Mouse (Mus musculus) bone marrow macrophage, adult 2 months (primary cell): ENCODE measurements at regions not wholly inside any gene's neighbourhood (a gene's known extent, or its start where the extent isn't known, plus 50 kb on each side); places are given as distances from the start of the nearest gene placed in this dataset.

Source experiments
- H3K27ac ChIP-seq: 2 replicates; pipeline ENCODE4 v1.5.1; 2012; ENCODE audit warnings: low read depth, low read length; ENCODE audit not compliant: insufficient read depth
- H3K4me1 ChIP-seq: 2 replicates; pipeline ENCODE4 v1.6.1; 2012; ENCODE audit warnings: low read length; ENCODE audit not compliant: control insufficient read depth, insufficient read depth
- H3K4me3 ChIP-seq: 2 replicates; pipeline ENCODE4 v1.5.1; 2012; ENCODE audit warnings: mild to moderate bottlenecking, low read length, moderate library complexity; ENCODE audit not compliant: insufficient read depth
- CTCF ChIP-seq: IDR thresholded peaks from 2 replicates; pipeline ENCODE4 v1.5.1; 2012; ENCODE audit warnings: low read depth, mild to moderate bottlenecking, low read length, moderate library complexity
- POLR2A ChIP-seq: IDR thresholded peaks from 2 replicates; pipeline ENCODE4 v1.6.1; 2012; ENCODE audit warnings: mild to moderate bottlenecking, low read depth, low read length, borderline replicate concordance

- no peak overlapping the region for H3K27ac ChIP-seq
- H3K4me3 ChIP-seq = no peak overlapping the region
- TF ChIP-seq CTCF (no peak), POLR2A (no peak)
- H3K4me1 ChIP-seq = no peaks in the 10 kb centered on the region
These were observed 138.6 kb downstream of the Fgf18 start for GRCm38 (mm10) chr11:33008611-33009010.

- H3K4me1 ChIP-seq = no peaks in the 10 kb centered on the region
- no peak overlapping the region for H3K27ac ChIP-seq
- TF ChIP-seq CTCF = no peak
- TF ChIP-seq POLR2A = no peak
- no peak overlapping the region for H3K4me3 ChIP-seq
These were observed 139.2 kb downstream of the Fgf18 start for GRCm38 (mm10) chr11:33007826-33008530.

GRCm38 (mm10) chr11:33007366-33007765 lies 139.8 kb downstream of the Fgf18 start:
- Histone ChIP-seq H3K4me3 (no peak overlapping the region), H3K4me1 (no peaks in the 10 kb centered on the region), H3K27ac (no peak overlapping the region)
- TF ChIP-seq CTCF (no peak), POLR2A (no peak)

- Histone ChIP-seq H3K4me3 (no peak overlapping the region), H3K4me1 (no peaks in the 10 kb centered on the region), H3K27ac (no peak overlapping the region)
- TF ChIP-seq CTCF = no peak
- TF ChIP-seq POLR2A = no peak
These were observed 142.0 kb downstream of the Fgf18 start for GRCm38 (mm10) chr11:33005183-33005582.

- no peaks in the 10 kb centered on the region for H3K4me1 ChIP-seq
- no peak for TF ChIP-seq POLR2A
- TF ChIP-seq CTCF = no peak
- no peak overlapping the region for H3K27ac ChIP-seq
- H3K4me3 ChIP-seq = no peak overlapping the region
These were observed 142.6 kb downstream of the Fgf18 start for GRCm38 (mm10) chr11:33004603-33005002.

GRCm38 (mm10) chr11:32999684-33000255 lies 147.4 kb downstream of the Fgf18 start:
- TF ChIP-seq POLR2A = no peak
- Histone ChIP-seq H3K27ac (no peak overlapping the region), H3K4me1 (no peaks in the 10 kb centered on the region), H3K4me3 (no peak overlapping the region)

GRCm38 (mm10) chr11:32998687-32999605 lies 148.3 kb downstream of the Fgf18 start:
- no peaks in the 10 kb centered on the region for H3K4me1 ChIP-seq
- TF ChIP-seq CTCF (no peak), POLR2A (no peak)
- no peak overlapping the region for H3K27ac ChIP-seq
- no peak overlapping the region for H3K4me3 ChIP-seq

GRCm38 (mm10) chr11:32994391-32994790 lies 152.8 kb downstream of the Fgf18 start:
- Histone ChIP-seq H3K4me1 (no peaks in the 10 kb centered on the region), H3K27ac (no peak overlapping the region), H3K4me3 (no peak overlapping the region)
- TF ChIP-seq CTCF (no peak), POLR2A (no peak)

- TF ChIP-seq CTCF (no peak), POLR2A (no peak)
- no peak overlapping the region for H3K4me3 ChIP-seq
- H3K27ac ChIP-seq = no peak overlapping the region
- no peaks in the 10 kb centered on the region for H3K4me1 ChIP-seq
These were observed 153.8 kb downstream of the Fgf18 start for GRCm38 (mm10) chr11:32993439-32993838.

- H3K4me1 ChIP-seq = no peaks in the 10 kb centered on the region
- H3K27ac ChIP-seq = no peak overlapping the region
- no peak for TF ChIP-seq POLR2A
- TF ChIP-seq CTCF = no peak
- H3K4me3 ChIP-seq = no peak overlapping the region
These were observed 156.1 kb downstream of the Fgf18 start for GRCm38 (mm10) chr11:32991036-32991616.

GRCm38 (mm10) chr11:32990201-32990600 lies 157.0 kb downstream of the Fgf18 start:
- Histone ChIP-seq H3K4me1 (no peaks in the 10 kb centered on the region), H3K4me3 (no peak overlapping the region), H3K27ac (no peak overlapping the region)
- TF ChIP-seq CTCF = no peak
